Mouse (Mus musculus): ENCODE data around the gene Sept7. TPM values are rescaled to one million over a fixed set of nuclear protein-coding genes. Genes with fewer than 3 reads are reported as not detected.

Sept7 gene
- total RNA-seq, 2 experiments from 2014 or later, result 139 to 156 TPM

GRCm38 (mm10) chr9:25358018-25358417, 105.8 kb downstream of the Sept7 start:
- DNase-seq (ENCODE audit: low spot score in 2 of 2), result no peak

Other genes with a start within 250 kb of the Sept7 start
- not detected for gene Gm10181, start 163.0 kb upstream of the Sept7 start, total RNA-seq (2021)
- 10 to 100 TPM; 48.3 to 48.8 TPM for gene Herpud2, start 100.6 kb upstream of the Sept7 start, total RNA-seq (2021)
- gene Eepd1, start 229.1 kb downstream of the Sept7 start, total RNA-seq (2021), result 10 to 100 TPM; 41.6 to 49.1 TPM

Data from adrenal gland, postnatal 4 days (tissue).